Mouse (Mus musculus): ENCODE measurements around the gene Col8a2. TPM values are rescaled to one million over a fixed set of nuclear protein-coding genes. Genes with fewer than 3 reads are reported as not detected.
A peak's percentile ranks its signal among the peaks of the same experiment; 100 is the strongest.

The Col8a2 gene
- polyA plus RNA-seq, 1 experiment from 2014 or later: 2.0 TPM

DNA sequence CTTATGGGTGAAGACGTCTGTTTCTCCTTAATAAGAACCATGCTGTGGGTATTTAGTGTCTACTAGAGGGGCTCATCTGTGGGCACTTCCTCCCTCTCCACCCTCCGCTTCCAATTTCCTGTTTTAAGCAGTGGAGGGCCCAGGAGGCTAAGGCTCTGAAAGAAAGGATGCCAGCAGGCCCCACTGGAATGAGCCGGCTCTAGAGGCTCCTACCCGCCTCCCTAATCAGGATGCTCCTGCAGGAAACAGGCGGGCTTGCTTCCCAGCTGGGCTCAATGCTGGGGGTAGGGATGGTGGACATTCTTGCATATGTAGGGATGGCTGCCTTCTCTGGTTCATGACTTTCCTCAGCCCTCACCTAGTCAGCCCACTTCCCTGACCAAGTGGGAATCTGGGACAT, 26.6 kb downstream of the Col8a2 start:
- peaks cover 9% of the 10 kb centered on the region for H3K4me1 ChIP-seq (ENCODE audit: control insufficient read depth, insufficient read depth, low read length)
- no peak overlapping the region for H3K9ac ChIP-seq (ENCODE audit: low read depth, low read length)
- 0 out of 2 replicates have a peak, but pooled peaks cover 3% of the 10 kb centered on the region for H3K27me3 ChIP-seq (ENCODE audit: control insufficient read depth, insufficient read depth, low read length)
- H3K9me3 ChIP-seq (replicated peaks; ENCODE audit: control insufficient read depth, low read length): no peaks in the 10 kb centered on the region
- no peak overlapping the region for H3K27ac ChIP-seq (ENCODE audit: low read depth, low read length)
- H3K4me3 ChIP-seq (ENCODE audit: low read depth, low read length): no peak overlapping the region
- no peak overlapping the region for H3K4me2 ChIP-seq
- peaks cover 21% of the 10 kb centered on the region for H3K36me3 ChIP-seq (ENCODE audit: control insufficient read depth, insufficient read depth, low read length)
- 32% methylated on average over 5 of the region's 5 CpGs for WGBS (ENCODE audit: insufficient replicate concordance)
- ATAC-seq (replicated peaks; ENCODE audit: insufficient number of reproducible peaks, low FRiP score, low TSS enrichment): no peak

DNA sequence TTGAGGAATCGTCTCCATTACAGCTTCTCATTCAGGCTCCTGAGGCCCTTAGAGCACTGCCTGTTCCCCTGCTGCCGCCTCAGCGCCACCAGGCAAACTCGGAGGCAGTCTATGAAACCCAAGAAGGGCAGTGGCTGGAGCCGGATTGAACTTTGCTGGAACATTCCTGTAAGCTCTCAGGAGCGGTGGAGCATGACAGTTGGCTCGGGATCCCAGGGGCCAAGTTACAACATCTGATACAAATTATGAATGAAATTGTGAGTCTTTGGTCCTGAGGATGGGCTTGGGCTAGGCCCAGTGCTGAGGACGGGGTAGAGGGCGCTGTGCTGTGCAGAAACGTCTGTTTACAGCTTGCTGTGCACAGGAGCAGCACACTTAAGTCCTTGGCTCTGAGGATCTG, 27.8 kb downstream of the Col8a2 start:
- peaks cover 22% of the 10 kb centered on the region for H3K36me3 ChIP-seq (ENCODE audit: control insufficient read depth, insufficient read depth, low read length)
- no peak overlapping the region for H3K4me3 ChIP-seq (ENCODE audit: low read depth, low read length)
- no peak for ATAC-seq (replicated peaks; ENCODE audit: insufficient number of reproducible peaks, low FRiP score, low TSS enrichment)
- H3K27ac ChIP-seq (ENCODE audit: low read depth, low read length): no peak overlapping the region
- no peaks in the 10 kb centered on the region for H3K9me3 ChIP-seq (replicated peaks; ENCODE audit: control insufficient read depth, low read length)
- 67% methylated on average over 10 of the region's 10 CpGs for WGBS (ENCODE audit: insufficient replicate concordance)
- no peak overlapping the region for H3K9ac ChIP-seq (ENCODE audit: low read depth, low read length)
- no peak overlapping the region for H3K4me2 ChIP-seq
- peaks cover 8% of the 10 kb centered on the region for H3K4me1 ChIP-seq (ENCODE audit: control insufficient read depth, insufficient read depth, low read length)
- H3K27me3 ChIP-seq (ENCODE audit: control insufficient read depth, insufficient read depth, low read length): 0 out of 2 replicates have a peak, but pooled peaks cover 3% of the 10 kb centered on the region

DNA sequence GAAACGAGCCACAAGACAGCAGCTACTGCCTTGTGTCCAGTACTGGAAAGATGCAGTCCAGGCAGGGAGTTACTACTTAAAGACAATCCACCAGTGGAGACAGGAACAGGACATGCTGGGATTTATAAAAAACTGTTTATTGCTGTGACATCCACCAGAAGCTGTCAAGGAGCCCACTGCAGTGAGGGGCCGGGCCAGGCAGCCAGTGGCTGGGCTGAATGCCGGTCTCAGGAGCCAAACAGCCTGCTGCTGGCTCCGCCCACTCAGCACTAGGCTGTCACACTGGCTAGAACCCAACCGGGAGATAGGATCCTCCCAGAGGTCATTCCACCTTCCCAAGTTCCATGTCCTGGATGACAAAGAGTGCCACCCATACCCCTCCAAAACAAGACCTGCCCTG, 29.3 kb downstream of the Col8a2 start:
- Histone ChIP-seq H3K4me3 (ENCODE audit: low read depth, low read length) (no peak overlapping the region), H3K36me3 (ENCODE audit: control insufficient read depth, insufficient read depth, low read length) (peaks cover 22% of the 10 kb centered on the region), H3K9ac (ENCODE audit: low read depth, low read length) (no peak overlapping the region), H3K27ac (ENCODE audit: low read depth, low read length) (peak overlapping the region; percentile 35; the same call in 1 of the 2 replicates), H3K27me3 (ENCODE audit: control insufficient read depth, insufficient read depth, low read length) (0 out of 2 replicates have a peak, but pooled peaks cover 3% of the 10 kb centered on the region), H3K4me2 (no peak overlapping the region), H3K9me3 (replicated peaks; ENCODE audit: control insufficient read depth, low read length) (no peaks in the 10 kb centered on the region), H3K4me1 (ENCODE audit: control insufficient read depth, insufficient read depth, low read length) (peaks cover 11% of the 10 kb centered on the region; the same call in 1 of the 2 replicates)
- WGBS (ENCODE audit: insufficient replicate concordance): 47% methylated on average over 5 of the region's 5 CpGs
- ATAC-seq (replicated peaks; ENCODE audit: insufficient number of reproducible peaks, low FRiP score, low TSS enrichment): 0 out of 2 replicates have a peak, but pooled peaks have one; percentile 11

DNA sequence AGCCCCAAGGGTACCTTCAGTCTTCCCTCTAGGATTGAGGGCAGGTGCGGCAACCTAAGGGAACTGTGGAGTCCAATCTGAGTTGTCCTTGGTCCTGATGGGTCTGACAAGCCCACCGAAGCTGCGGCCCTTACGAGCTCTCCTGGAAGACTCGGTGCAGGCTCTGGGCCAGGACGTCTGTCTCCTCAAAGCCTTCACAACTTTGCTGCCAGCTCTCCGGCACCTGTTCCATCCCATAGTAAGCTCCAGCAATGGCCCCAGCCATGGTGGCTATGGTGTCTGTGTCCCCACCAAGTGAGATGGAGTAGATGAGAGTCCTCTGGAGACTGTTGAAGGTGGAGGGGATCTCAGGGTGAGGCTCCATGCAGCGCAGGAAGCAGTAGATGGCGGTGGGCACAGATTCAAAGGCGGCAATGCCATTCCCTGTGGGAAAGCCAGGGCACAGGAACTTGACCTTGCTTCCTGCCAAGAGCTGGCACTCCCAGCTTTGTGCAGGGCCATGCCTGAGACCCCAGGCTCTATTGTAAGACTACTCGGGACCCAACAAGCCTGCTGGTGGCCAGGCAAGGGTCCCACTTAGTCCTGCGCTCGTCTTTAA, 29.9 kb downstream of the Col8a2 start:
- peaks cover 22% of the 10 kb centered on the region for H3K36me3 ChIP-seq (ENCODE audit: control insufficient read depth, insufficient read depth, low read length)
- peaks cover 11% of the 10 kb centered on the region; the same call in 1 of the 2 replicates for H3K4me1 ChIP-seq (ENCODE audit: control insufficient read depth, insufficient read depth, low read length)
- 0 out of 2 replicates have a peak, but pooled peaks cover under 1% of the 10 kb centered on the region for H3K27me3 ChIP-seq (ENCODE audit: control insufficient read depth, insufficient read depth, low read length)
- no peak overlapping the region for H3K27ac ChIP-seq (ENCODE audit: low read depth, low read length)
- ATAC-seq (replicated peaks; ENCODE audit: insufficient number of reproducible peaks, low FRiP score, low TSS enrichment): no peak
- 92% methylated on average over 13 of the region's 13 CpGs for WGBS (ENCODE audit: insufficient replicate concordance)
- H3K9me3 ChIP-seq (replicated peaks; ENCODE audit: control insufficient read depth, low read length): no peaks in the 10 kb centered on the region
- no peak overlapping the region for H3K4me2 ChIP-seq
- no peak overlapping the region for H3K9ac ChIP-seq (ENCODE audit: low read depth, low read length)
- H3K4me3 ChIP-seq (ENCODE audit: low read depth, low read length): no peak overlapping the region

DNA sequence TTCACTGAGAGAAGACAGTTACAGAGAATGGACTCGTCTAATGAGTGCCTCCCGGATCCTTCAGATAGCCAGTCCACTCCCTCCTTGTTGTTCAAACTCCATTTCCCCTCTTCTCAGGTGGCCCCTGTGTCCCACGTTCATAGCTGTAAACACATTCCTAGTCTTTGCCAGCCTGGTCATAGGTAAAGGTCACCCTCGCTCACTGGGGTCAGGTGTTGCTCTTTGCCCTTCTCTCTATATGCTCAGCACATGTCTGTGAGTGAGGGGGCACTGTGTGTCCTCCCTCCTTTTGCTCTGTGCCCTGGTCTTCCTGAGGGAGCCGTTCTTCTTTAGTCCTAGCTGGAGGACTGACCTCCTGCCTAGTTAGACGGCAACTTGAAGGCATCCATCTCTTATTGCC, 33.2 kb downstream of the Col8a2 start:
- Histone ChIP-seq H3K4me2 (no peak overlapping the region), H3K27me3 (ENCODE audit: control insufficient read depth, insufficient read depth, low read length) (peaks cover 22% of the 10 kb centered on the region), H3K4me1 (ENCODE audit: control insufficient read depth, insufficient read depth, low read length) (peaks cover 7% of the 10 kb centered on the region; the same call in 1 of the 2 replicates), H3K9ac (ENCODE audit: low read depth, low read length) (no peak overlapping the region), H3K9me3 (replicated peaks; ENCODE audit: control insufficient read depth, low read length) (no peaks in the 10 kb centered on the region), H3K4me3 (ENCODE audit: low read depth, low read length) (no peak overlapping the region), H3K36me3 (ENCODE audit: control insufficient read depth, insufficient read depth, low read length) (peaks cover 22% of the 10 kb centered on the region), H3K27ac (ENCODE audit: low read depth, low read length) (no peak overlapping the region)
- no peak for ATAC-seq (replicated peaks; ENCODE audit: insufficient number of reproducible peaks, low FRiP score, low TSS enrichment)
- WGBS (ENCODE audit: insufficient replicate concordance): 91% methylated on average over 6 of the region's 6 CpGs

DNA sequence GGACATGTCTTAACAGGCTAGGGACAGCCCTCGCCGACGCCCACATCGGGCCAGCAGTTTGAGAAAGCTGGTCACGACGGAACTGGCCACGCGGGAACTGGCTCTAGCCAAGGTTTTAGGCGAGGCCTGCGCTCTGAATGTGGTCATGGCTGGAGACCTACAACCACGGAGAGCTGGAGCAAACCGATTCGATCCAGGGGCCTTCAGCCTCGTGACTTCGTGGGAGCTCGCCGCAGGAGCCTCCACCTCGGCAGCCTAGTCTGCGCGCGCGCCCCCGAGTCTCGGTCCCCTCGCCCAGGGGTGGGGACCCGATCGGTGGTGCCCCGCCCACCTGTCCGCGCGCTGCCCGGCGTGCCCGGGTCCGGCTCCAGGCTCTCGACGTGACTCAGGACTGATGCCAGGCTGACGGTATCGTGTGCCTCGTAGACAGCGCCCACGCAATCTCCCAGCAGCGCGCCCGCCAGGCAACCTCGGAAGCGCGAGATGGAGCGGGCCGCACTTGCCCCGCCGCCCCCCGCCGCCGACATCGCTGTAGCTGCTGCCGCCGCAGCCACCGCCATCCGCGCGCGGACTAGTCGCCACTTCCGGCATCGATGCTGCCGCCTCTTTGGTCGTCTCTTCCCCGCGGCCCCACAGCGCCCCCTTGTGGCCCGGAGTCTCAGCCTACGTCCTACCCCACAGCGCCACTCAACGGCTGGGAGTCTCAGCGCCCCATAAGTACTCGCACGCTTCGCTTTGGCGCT, 34.7 kb downstream of the Col8a2 start, which contains the start of gene Adprhl2:
Gene Adprhl2 (minus strand): TSS at position 593 of the 743 bp plus-strand sequence.
- H3K9me3 ChIP-seq (replicated peaks; ENCODE audit: control insufficient read depth, low read length): no peaks in the 10 kb centered on the region
- H3K4me1 ChIP-seq (ENCODE audit: control insufficient read depth, insufficient read depth, low read length): peaks cover 7% of the 10 kb centered on the region; the same call in 1 of the 2 replicates
- WGBS (ENCODE audit: insufficient replicate concordance): under 1% methylated on average over 80 of the region's 80 CpGs
- peaks cover 32% of the 10 kb centered on the region for H3K27me3 ChIP-seq (ENCODE audit: control insufficient read depth, insufficient read depth, low read length)
- peak within 1 kb of the TSS; percentile 92 for H3K4me2 ChIP-seq
- peak within 1 kb of the TSS; percentile 62 for H3K4me3 ChIP-seq (ENCODE audit: low read depth, low read length)
- H3K9ac ChIP-seq (ENCODE audit: low read depth, low read length): peak within 1 kb of the TSS; percentile 77
- H3K27ac ChIP-seq (ENCODE audit: low read depth, low read length): peak within 1 kb of the TSS; percentile 65
- ATAC-seq (replicated peaks; ENCODE audit: insufficient number of reproducible peaks, low FRiP score, low TSS enrichment): peak; percentile 81
- H3K36me3 ChIP-seq (ENCODE audit: control insufficient read depth, insufficient read depth, low read length): peaks cover 19% of the 10 kb centered on the region

DNA sequence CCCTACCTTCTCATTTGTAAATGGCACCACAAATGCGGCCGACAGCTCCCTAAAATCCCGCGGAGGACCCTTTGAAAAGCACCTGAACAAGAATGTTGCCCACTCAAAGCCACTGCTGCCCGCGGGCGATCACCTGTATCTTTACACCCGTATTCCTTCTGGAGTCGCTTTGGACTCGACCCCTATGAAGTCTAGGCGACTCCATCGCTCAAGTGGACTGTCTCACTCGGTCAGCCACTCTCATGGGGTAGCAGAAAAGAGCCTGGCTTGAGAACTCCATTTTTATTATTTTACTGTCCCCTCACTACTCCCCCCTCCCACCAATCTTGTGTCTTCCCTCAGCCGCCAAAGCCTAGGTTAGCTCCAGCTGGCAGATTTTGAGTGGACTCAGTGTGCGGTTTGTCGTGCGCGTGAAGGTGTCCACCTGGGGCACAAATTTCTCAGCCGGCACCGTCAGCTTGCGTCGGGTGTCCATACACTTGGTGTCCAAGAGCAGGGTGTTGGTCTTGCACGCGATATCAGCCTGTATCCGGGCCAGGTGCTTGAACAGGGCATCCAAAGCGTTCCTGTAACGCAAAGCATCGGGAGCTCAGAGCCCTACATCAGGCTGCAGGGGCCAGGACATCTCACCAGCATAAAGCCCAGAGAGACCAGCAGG, 35.4 kb downstream of the Col8a2 start:
- H3K36me3 ChIP-seq (ENCODE audit: control insufficient read depth, insufficient read depth, low read length): peaks cover 12% of the 10 kb centered on the region
- no peaks in the 10 kb centered on the region for H3K9me3 ChIP-seq (replicated peaks; ENCODE audit: control insufficient read depth, low read length)
- peak overlapping the region; percentile 23; the same call in 1 of the 2 replicates for H3K9ac ChIP-seq (ENCODE audit: low read depth, low read length)
- peak overlapping the region; percentile 92 for H3K4me2 ChIP-seq
- H3K4me3 ChIP-seq (ENCODE audit: low read depth, low read length): peak overlapping the region; percentile 62
- H3K27me3 ChIP-seq (ENCODE audit: control insufficient read depth, insufficient read depth, low read length): peaks cover 32% of the 10 kb centered on the region
- H3K27ac ChIP-seq (ENCODE audit: low read depth, low read length): no peak overlapping the region
- H3K4me1 ChIP-seq (ENCODE audit: control insufficient read depth, insufficient read depth, low read length): peaks cover 7% of the 10 kb centered on the region; the same call in 1 of the 2 replicates
- peak; percentile 3; the same call in 1 of the 2 replicates for ATAC-seq (replicated peaks; ENCODE audit: insufficient number of reproducible peaks, low FRiP score, low TSS enrichment)
- 50% methylated on average over 28 of the region's 28 CpGs for WGBS (ENCODE audit: insufficient replicate concordance)

DNA sequence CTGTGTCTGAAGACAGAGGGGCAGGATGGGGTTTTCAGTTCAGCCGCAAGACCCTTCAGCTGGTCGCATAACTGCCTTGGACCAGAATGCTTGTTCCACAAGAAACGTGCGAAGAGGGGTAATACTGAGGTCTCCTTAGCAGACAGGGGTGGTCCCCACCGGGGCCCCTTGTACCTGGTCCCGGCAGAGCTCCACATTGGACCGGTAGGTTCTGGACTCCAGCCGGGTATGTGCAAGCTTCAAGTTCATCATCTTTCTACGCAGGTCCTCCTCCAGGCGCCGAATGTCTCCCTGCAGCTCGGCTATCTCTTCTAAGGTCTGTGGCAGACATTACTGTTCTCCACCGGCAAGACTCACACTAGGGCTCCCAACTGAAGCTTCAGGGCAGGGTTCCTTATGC, 36.1 kb downstream of the Col8a2 start:
- ATAC-seq (replicated peaks; ENCODE audit: insufficient number of reproducible peaks, low FRiP score, low TSS enrichment): no peak
- Histone ChIP-seq H3K4me2 (no peak overlapping the region), H3K9ac (ENCODE audit: low read depth, low read length) (no peak overlapping the region), H3K36me3 (ENCODE audit: control insufficient read depth, insufficient read depth, low read length) (peaks cover 5% of the 10 kb centered on the region; the same call in 1 of the 2 replicates), H3K9me3 (replicated peaks; ENCODE audit: control insufficient read depth, low read length) (no peaks in the 10 kb centered on the region), H3K27me3 (ENCODE audit: control insufficient read depth, insufficient read depth, low read length) (peaks cover 32% of the 10 kb centered on the region), H3K4me3 (ENCODE audit: low read depth, low read length) (no peak overlapping the region), H3K4me1 (ENCODE audit: control insufficient read depth, insufficient read depth, low read length) (peaks cover 7% of the 10 kb centered on the region; the same call in 1 of the 2 replicates), H3K27ac (ENCODE audit: low read depth, low read length) (no peak overlapping the region)
- WGBS (ENCODE audit: insufficient replicate concordance): 89% methylated on average over 13 of the region's 13 CpGs

Data from heart, embryonic 11.5 days (tissue).